Mouse (Mus musculus) heart, embryonic 11.5 days (tissue): Measurements from ENCODE around the gene Klhl10. TPM values are rescaled to one million over a fixed set of nuclear protein-coding genes. Genes with fewer than 3 reads are reported as not detected.

Source experiments
- ATAC-seq: fragments of 200-750 bp; cut with Nextera tagmentation; replicated peaks from 2 replicates; pipeline ENCODE4 v1.8.0; 2017; ENCODE audit warnings: moderate library complexity; ENCODE audit not compliant: insufficient number of reproducible peaks, low FRiP score, low TSS enrichment
- H3K27ac ChIP-seq: fragments of 300-500 bp; sonication (generic); 2 replicates; pipeline ENCODE4 v1.5.1; 2014; ENCODE audit warnings: mild to moderate bottlenecking, low read depth, low read length
- H3K27me3 ChIP-seq: fragments of 300-500 bp; sonication (generic); 2 replicates; pipeline ENCODE4 v1.6.1; 2014; ENCODE audit warnings: mild to moderate bottlenecking, low read length, mixed read lengths; ENCODE audit not compliant: control insufficient read depth, insufficient read depth
- H3K36me3 ChIP-seq: fragments of 300-500 bp; sonication (generic); 2 replicates; pipeline ENCODE4 v1.6.1; 2014; ENCODE audit warnings: mild to moderate bottlenecking, low read length, moderate library complexity, mixed read lengths; ENCODE audit not compliant: control insufficient read depth, insufficient read depth
- H3K4me1 ChIP-seq: fragments of 300-500 bp; sonication (generic); 2 replicates; pipeline ENCODE4 v1.6.1; 2014; ENCODE audit warnings: low read length; ENCODE audit not compliant: control insufficient read depth, insufficient read depth
- H3K4me2 ChIP-seq: fragments of 300-500 bp; sonication (generic); 2 replicates; pipeline ENCODE4 v1.6.1; 2014; ENCODE audit warnings: mild to moderate bottlenecking, moderate library complexity
- H3K4me3 ChIP-seq: fragments of 300-500 bp; sonication (generic); 2 replicates; pipeline ENCODE4 v1.5.1; 2014; ENCODE audit warnings: low read depth, low read length
- H3K9ac ChIP-seq: fragments of 300-500 bp; sonication (generic); 2 replicates; pipeline ENCODE4 v1.6.1; 2014; ENCODE audit warnings: mild to moderate bottlenecking, low read depth, low read length, moderate library complexity
- H3K9me3 ChIP-seq: fragments of 300-500 bp; sonication (generic); replicated peaks from 2 replicates; pipeline ENCODE4 v1.6.1; 2016; ENCODE audit warnings: low read length; ENCODE audit not compliant: control insufficient read depth
- WGBS: fragments of 180-500 bp; shearing (Covaris S2); extraction: QIAGEN DNeasy Blood & Tissue Kit; methylation state at CpG from one replicate; pipeline ENCODE4 v1.1.7; 2014; ENCODE audit not compliant: insufficient replicate concordance; 5-methylcytosine and 5-hydroxymethylcytosine counted together
- polyA plus RNA-seq: library from polyadenylated mRNA; unstranded; fragments of >200 nt; fragmentation: Nextera tagmentation; extraction: Ambion mirVana; gene quantifications from 2 replicates; pipeline ENCODE4 v1.2.1, GENCODE M21; 2014

The Klhl10 gene
- polyA plus RNA-seq = 0.28 and 0.83 TPM in 2 replicates

DNA sequence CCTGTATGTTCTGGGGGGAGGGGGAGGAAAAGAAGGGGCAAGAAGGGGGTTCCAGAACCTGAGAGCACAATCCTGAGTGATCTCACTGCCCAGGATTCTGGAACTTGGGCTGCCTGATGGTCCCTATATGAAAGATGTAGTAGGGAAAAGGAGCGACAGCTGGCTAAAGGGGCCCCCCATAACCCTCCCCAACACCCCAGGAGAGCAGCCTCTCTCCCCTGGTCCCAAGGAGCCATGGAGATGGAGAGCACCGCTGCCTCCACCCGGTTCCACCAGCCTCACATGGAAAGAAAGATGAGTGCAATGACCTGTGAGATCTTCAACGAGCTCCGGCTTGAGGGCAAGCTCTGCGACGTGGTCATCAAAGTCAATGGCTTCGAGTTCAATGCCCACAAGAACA lies at the start of gene Klhl10, which contains the start of gene Nt5c3b:
Gene Klhl10 (plus strand): TSS at position 121 of the 400 bp plus-strand sequence.
Gene Nt5c3b (minus strand): TSS at position 12 of the 400 bp plus-strand sequence.
- H3K36me3 ChIP-seq = peaks cover 9% of the 10 kb centered on the region
- 77% methylated on average over 8 of the region's 8 CpGs for WGBS
- no peak for ATAC-seq
- H3K4me2 ChIP-seq = peak within 1 kb of the TSS; percentile 67
- H3K4me1 ChIP-seq = peaks cover 8% of the 10 kb centered on the region
- peak within 1 kb of the TSS; percentile 66 for H3K4me3 ChIP-seq
- H3K9me3 ChIP-seq = no peaks in the 10 kb centered on the region
- no peaks in the 10 kb centered on the region for H3K27me3 ChIP-seq
- peak within 1 kb of the TSS; percentile 77 for H3K9ac ChIP-seq
- 0 out of 2 replicates have a peak within 1 kb of the TSS, but pooled peaks have one; percentile 8 for H3K27ac ChIP-seq

DNA sequence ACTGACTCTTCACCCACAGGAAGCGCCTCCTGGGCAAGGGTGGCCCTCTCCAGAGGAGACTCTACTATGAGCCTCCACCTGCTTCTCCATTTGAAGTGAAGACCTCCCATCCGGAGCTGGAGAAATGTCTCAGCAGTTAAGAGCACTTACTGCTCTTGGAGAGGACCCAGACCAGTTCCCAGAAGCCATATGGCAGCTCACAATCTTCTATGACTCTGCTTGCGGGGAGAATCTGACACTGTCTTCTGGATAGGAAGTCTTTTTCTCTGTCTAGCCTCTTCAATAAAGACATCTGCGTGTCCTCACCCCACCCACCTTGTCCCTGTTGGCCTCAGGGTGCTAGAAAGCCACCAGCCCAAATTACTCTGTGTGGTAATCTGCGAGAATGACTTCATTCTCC lies 48.8 kb upstream of the Klhl10 start:
- Histone ChIP-seq H3K4me2 (no peak overlapping the region), H3K9ac (no peak overlapping the region), H3K4me3 (no peak overlapping the region)

DNA sequence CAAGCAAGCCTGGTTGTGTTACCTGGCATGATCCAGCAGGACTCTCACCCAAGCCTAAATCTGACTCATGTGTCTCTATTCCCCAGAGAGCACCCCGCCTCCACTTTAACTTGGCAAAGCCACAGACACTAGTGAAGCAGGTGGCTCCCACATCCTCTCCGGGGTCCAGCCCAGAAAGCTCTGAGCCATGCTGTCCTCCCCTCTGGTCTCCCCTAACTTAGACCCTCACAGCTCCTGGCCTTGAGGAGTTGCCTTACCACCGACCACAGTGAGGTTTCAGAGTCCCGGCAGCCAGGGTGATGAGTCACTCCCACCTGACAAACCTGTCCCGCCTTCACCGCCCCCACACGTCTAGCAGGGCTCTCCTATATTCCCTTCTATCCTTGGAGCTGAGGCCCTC lies 48.0 kb upstream of the Klhl10 start:
- H3K27ac ChIP-seq = no peak overlapping the region
- no peak overlapping the region for H3K4me3 ChIP-seq
- 57% methylated on average over 7 of the region's 7 CpGs for WGBS
- no peaks in the 10 kb centered on the region for H3K36me3 ChIP-seq
- H3K4me1 ChIP-seq = peaks cover 71% of the 10 kb centered on the region
- H3K9me3 ChIP-seq = no peaks in the 10 kb centered on the region
- ATAC-seq = no peak
- no peak overlapping the region for H3K9ac ChIP-seq
- H3K27me3 ChIP-seq = no peaks in the 10 kb centered on the region
- 0 out of 2 replicates have a peak overlapping the region, but pooled peaks have one; percentile 3 for H3K4me2 ChIP-seq

More for the DNA sequence above, 48.8 kb upstream of the Klhl10 start:
- no peak overlapping the region for H3K27ac ChIP-seq
- no peaks in the 10 kb centered on the region for H3K9me3 ChIP-seq
- ATAC-seq = no peak
- H3K27me3 ChIP-seq = no peaks in the 10 kb centered on the region
- H3K36me3 ChIP-seq = no peaks in the 10 kb centered on the region
- 79% methylated on average over 5 of the region's 5 CpGs for WGBS
- H3K4me1 ChIP-seq = peaks cover 79% of the 10 kb centered on the region

DNA sequence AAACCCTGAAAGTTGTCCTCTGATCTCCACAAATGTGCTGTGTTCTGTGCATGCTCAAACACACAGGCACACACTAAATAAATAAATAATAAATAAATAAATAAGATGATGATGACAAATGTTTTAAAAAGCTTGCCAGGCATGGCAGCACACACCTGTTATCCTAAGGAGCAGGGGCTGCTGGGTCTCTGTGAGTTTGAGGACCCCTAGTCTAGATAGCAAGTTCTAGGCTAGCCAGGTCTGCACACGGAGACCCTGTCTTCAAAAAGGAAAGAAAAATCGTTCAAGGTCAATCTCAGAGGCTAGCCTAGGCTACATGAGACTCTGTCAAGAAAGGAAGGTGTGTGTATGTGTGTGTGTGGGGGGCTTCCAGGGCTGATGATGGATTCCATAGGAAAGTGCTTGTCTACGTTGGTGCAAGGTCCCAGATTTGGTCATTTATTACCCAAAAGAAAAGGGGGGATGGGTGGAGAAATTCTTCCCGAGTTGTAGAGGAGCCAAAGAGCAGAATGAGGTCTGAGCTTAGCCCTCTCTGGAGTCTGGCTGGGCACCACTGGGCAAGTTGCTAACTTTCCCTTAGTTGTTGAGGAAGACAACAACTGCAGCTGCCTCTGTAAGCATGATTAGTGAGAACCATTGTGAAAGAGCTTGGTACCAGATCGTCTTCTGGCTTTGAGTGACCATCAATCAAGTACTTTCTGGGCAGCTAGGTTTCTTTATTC lies 47.2 kb upstream of the Klhl10 start:
- Histone ChIP-seq H3K9ac (peak overlapping the region; percentile 50), H3K27me3 (no peaks in the 10 kb centered on the region), H3K27ac (peak overlapping the region; percentile 84), H3K4me1 (peaks cover 66% of the 10 kb centered on the region), H3K9me3 (no peaks in the 10 kb centered on the region), H3K4me2 (peak overlapping the region; percentile 81), H3K36me3 (no peaks in the 10 kb centered on the region), H3K4me3 (peak overlapping the region; percentile 73; the same call in 1 of the 2 replicates)
- ATAC-seq = no peak
- 63% methylated on average over 5 of the region's 5 CpGs for WGBS

DNA sequence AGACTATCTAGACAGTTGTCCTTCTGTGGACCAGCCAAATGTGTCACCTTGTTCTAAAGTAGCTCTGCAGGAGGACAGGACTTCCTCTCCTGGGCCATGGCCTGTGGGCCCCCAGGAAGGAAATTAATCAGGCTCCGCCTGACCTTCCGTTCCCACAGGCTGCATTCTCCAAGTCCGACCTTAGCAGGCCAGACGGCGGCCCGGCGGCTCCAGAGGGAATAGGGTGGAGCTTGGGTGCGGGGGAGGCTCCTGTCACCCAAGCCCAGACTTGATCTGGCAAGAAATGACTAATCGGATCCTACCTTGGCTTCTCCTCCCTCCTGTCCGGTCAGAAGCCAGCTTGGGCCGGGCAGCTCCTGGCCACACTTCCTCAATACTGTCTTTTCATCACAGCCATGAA lies 46.5 kb upstream of the Klhl10 start:
- H3K36me3 ChIP-seq = no peaks in the 10 kb centered on the region
- WGBS = 12% methylated on average over 11 of the region's 11 CpGs
- H3K4me2 ChIP-seq = peak overlapping the region; percentile 81
- no peaks in the 10 kb centered on the region for H3K9me3 ChIP-seq
- peak overlapping the region; percentile 50 for H3K9ac ChIP-seq
- H3K27ac ChIP-seq = peak overlapping the region; percentile 84
- peaks cover 59% of the 10 kb centered on the region for H3K4me1 ChIP-seq
- H3K27me3 ChIP-seq = no peaks in the 10 kb centered on the region
- peak overlapping the region; percentile 73 for H3K4me3 ChIP-seq
- no peak for ATAC-seq

DNA sequence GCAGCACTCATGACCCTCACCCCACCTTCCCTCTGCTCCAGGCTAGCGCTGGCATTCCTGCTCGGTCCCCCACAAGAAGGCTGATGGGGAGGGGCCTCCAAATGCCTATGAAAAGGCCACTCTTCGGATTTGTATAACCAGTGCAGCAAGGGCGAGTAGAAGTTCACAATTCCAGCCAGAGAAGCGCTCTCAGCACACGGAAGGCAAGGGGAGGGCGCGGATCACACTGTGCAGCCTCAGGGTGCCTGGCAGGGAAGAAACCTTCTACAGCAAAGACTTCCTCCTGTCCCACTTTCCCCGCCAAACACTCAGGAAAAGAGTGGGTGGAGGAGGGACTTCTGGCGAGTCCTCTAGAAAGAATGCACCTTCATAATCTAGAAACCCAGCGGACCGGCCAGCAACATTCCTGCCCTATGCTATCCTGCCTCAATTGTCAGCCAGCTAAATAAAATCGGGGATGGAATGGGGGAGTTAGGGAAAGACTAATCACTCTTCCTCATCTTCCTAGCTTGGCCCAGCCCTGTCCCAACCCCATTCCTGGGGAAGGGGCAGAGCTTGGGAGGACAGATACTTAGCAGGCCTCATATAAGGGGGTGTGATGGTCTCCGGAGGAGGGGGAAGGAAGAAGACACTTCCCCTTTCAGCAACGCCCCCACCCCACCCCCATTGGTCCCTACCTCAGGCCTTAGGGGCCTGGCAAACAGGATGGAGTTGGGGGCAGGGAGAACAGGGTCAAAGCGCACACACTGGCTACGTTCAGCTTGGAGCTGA lies 45.7 kb upstream of the Klhl10 start:
- H3K27ac ChIP-seq = peak overlapping the region; percentile 84
- 0 out of 2 replicates have a peak, but pooled peaks have one; percentile 12 for ATAC-seq
- H3K36me3 ChIP-seq = no peaks in the 10 kb centered on the region
- no peaks in the 10 kb centered on the region for H3K27me3 ChIP-seq
- H3K9ac ChIP-seq = peak overlapping the region; percentile 82
- no peaks in the 10 kb centered on the region for H3K9me3 ChIP-seq
- peaks cover 54% of the 10 kb centered on the region for H3K4me1 ChIP-seq
- peak overlapping the region; percentile 73 for H3K4me3 ChIP-seq
- peak overlapping the region; percentile 81 for H3K4me2 ChIP-seq
- WGBS = 15% methylated on average over 17 of the region's 17 CpGs

DNA sequence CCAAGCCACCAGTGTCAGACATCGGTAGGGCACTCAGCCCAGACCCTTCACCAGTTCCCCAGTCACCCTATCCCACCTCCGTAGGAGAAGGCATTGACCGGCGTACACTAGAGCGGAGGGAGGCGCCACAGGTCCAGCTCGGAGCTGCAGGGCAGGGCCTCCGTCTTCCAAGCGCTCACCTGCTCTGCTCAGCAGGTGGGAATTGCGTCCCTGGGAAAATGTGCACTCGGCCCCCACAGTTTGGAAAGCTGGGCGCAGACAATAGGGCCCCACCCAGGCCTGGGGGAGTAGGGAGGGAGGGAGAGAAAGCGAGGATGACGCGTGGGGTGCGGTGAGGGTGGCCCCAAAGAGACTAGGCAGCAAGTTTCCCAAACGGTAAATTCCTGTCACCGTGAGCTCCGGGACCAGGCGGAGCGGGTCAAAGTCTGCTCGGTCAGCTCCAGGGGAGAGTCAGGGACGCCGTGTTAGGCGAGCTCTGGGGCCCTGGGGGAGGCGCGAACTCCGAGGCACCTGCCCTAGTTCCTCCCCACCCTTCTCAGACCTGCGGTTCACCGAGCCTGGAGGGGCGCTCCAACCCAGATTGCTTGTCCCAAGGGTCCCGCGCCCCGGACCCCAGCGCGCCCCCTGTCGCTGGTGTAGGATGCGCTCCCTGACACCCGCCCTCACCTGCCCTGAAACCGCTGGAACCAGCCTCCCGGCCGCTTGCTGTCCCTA lies 44.7 kb upstream of the Klhl10 start:
- Histone ChIP-seq H3K9me3 (no peaks in the 10 kb centered on the region), H3K9ac (peak overlapping the region; percentile 82), H3K4me2 (peak overlapping the region; percentile 81), H3K36me3 (no peaks in the 10 kb centered on the region), H3K27me3 (no peaks in the 10 kb centered on the region), H3K27ac (peak overlapping the region; percentile 84), H3K4me1 (peaks cover 54% of the 10 kb centered on the region), H3K4me3 (peak overlapping the region; percentile 73)
- 4% methylated on average over 42 of the region's 42 CpGs for WGBS
- ATAC-seq = peak; percentile 7; the same call in 1 of the 2 replicates
